Mouse (Mus musculus): ENCODE measurements around the gene Gm30302.

- TF ChIP-seq POLR2A (IDR thresholded peaks at IDR 0.05; ENCODE audit: low read depth, low read length) (no peak), CTCF (conservative IDR thresholded peaks at IDR 0.05; ENCODE audit: insufficient read depth, insufficient read length, low read depth, low read length) (no peak)
Observed at GRCm38 (mm10) chr13:49788563-49789393, 10.0 kb downstream of the Gm30302 start.

All from kidney, adult 2 months (tissue).